Mouse (Mus musculus): ENCODE measurements around the gene Dhrs1. TPM values are rescaled to one million over a fixed set of nuclear protein-coding genes. Genes with fewer than 3 reads are reported as not detected.

The Dhrs1 gene
- polyA plus RNA-seq, 1 experiment from 2014 or later: 81.9 TPM

GRCm38 (mm10) chr14:55782361-55782960 lies 37.0 kb upstream of the Dhrs1 start:
- Histone ChIP-seq H3K36me3 (ENCODE audit: control insufficient read depth, insufficient read depth) (no peaks in the 10 kb centered on the region), H3K9ac (replicated peaks; ENCODE audit: low read depth, low read length) (no peak overlapping the region), H3K4me3 (replicated peaks; ENCODE audit: low read length) (no peak overlapping the region), H3K4me2 (ENCODE audit: low read length) (no peak overlapping the region), H3K4me1 (replicated peaks; ENCODE audit: control insufficient read depth, insufficient read depth, low read length) (peaks cover 8% of the 10 kb centered on the region), H3K9me3 (ENCODE audit: control insufficient read depth, low read length) (no peaks in the 10 kb centered on the region), H3K27ac (ENCODE audit: low read length) (no peak overlapping the region), H3K27me3 (replicated peaks; ENCODE audit: control insufficient read depth, insufficient read depth, low read length) (peaks cover 56% of the 10 kb centered on the region)
- no peak for ATAC-seq
- WGBS: 57% methylated on average over 9 of the region's 9 CpGs

- Histone ChIP-seq H3K4me1 (replicated peaks; ENCODE audit: control insufficient read depth, insufficient read depth, low read length) (peaks cover 8% of the 10 kb centered on the region), H3K4me2 (ENCODE audit: low read length) (peak overlapping the region; percentile 4; the same call in 1 of the 2 replicates), H3K9me3 (ENCODE audit: control insufficient read depth, low read length) (no peaks in the 10 kb centered on the region), H3K27me3 (replicated peaks; ENCODE audit: control insufficient read depth, insufficient read depth, low read length) (peaks cover 44% of the 10 kb centered on the region), H3K36me3 (ENCODE audit: control insufficient read depth, insufficient read depth) (no peaks in the 10 kb centered on the region), H3K9ac (replicated peaks; ENCODE audit: low read depth, low read length) (no peak overlapping the region), H3K4me3 (replicated peaks; ENCODE audit: low read length) (no peak overlapping the region; the same call in 1 of the 2 replicates), H3K27ac (ENCODE audit: low read length) (no peak overlapping the region)
- peak; percentile 79 for ATAC-seq
- WGBS: 12% methylated on average over 14 of the region's 14 CpGs
Measured at GRCm38 (mm10) chr14:55781310-55781709, 35.8 kb upstream of the Dhrs1 start.

GRCm38 (mm10) chr14:55780736-55781135 lies 35.2 kb upstream of the Dhrs1 start:
- H3K36me3 ChIP-seq (ENCODE audit: control insufficient read depth, insufficient read depth): no peaks in the 10 kb centered on the region
- no peak overlapping the region for H3K9ac ChIP-seq (replicated peaks; ENCODE audit: low read depth, low read length)
- H3K4me3 ChIP-seq (replicated peaks; ENCODE audit: low read length): no peak overlapping the region
- peaks cover 8% of the 10 kb centered on the region for H3K4me1 ChIP-seq (replicated peaks; ENCODE audit: control insufficient read depth, insufficient read depth, low read length)
- no peaks in the 10 kb centered on the region for H3K9me3 ChIP-seq (ENCODE audit: control insufficient read depth, low read length)
- H3K27ac ChIP-seq (ENCODE audit: low read length): no peak overlapping the region
- H3K4me2 ChIP-seq (ENCODE audit: low read length): no peak overlapping the region
- peaks cover 38% of the 10 kb centered on the region for H3K27me3 ChIP-seq (replicated peaks; ENCODE audit: control insufficient read depth, insufficient read depth, low read length)
- ATAC-seq: 0 out of 2 replicates have a peak, but pooled peaks have one; percentile 17
- WGBS: 82% methylated on average over 11 of the region's 11 CpGs

GRCm38 (mm10) chr14:55779656-55780055 lies 34.2 kb upstream of the Dhrs1 start:
- no peak for ATAC-seq
- Histone ChIP-seq H3K4me3 (replicated peaks; ENCODE audit: low read length) (no peak overlapping the region), H3K27ac (ENCODE audit: low read length) (no peak overlapping the region), H3K9ac (replicated peaks; ENCODE audit: low read depth, low read length) (no peak overlapping the region), H3K36me3 (ENCODE audit: control insufficient read depth, insufficient read depth) (no peaks in the 10 kb centered on the region), H3K9me3 (ENCODE audit: control insufficient read depth, low read length) (no peaks in the 10 kb centered on the region), H3K4me2 (ENCODE audit: low read length) (no peak overlapping the region), H3K4me1 (replicated peaks; ENCODE audit: control insufficient read depth, insufficient read depth, low read length) (peaks cover 8% of the 10 kb centered on the region), H3K27me3 (replicated peaks; ENCODE audit: control insufficient read depth, insufficient read depth, low read length) (peaks cover 30% of the 10 kb centered on the region)
- 69% methylated on average over 16 of the region's 16 CpGs for WGBS

- no peak overlapping the region for H3K4me3 ChIP-seq (replicated peaks; ENCODE audit: low read length)
- H3K36me3 ChIP-seq (ENCODE audit: control insufficient read depth, insufficient read depth): no peaks in the 10 kb centered on the region
- ATAC-seq: no peak
- peaks cover 23% of the 10 kb centered on the region for H3K27me3 ChIP-seq (replicated peaks; ENCODE audit: control insufficient read depth, insufficient read depth, low read length)
- H3K4me1 ChIP-seq (replicated peaks; ENCODE audit: control insufficient read depth, insufficient read depth, low read length): peaks cover 5% of the 10 kb centered on the region
- H3K9ac ChIP-seq (replicated peaks; ENCODE audit: low read depth, low read length): no peak overlapping the region
- H3K4me2 ChIP-seq (ENCODE audit: low read length): no peak overlapping the region
- no peaks in the 10 kb centered on the region for H3K9me3 ChIP-seq (ENCODE audit: control insufficient read depth, low read length)
- WGBS: 93% methylated on average over 15 of the region's 15 CpGs
- H3K27ac ChIP-seq (ENCODE audit: low read length): no peak overlapping the region
Measured at GRCm38 (mm10) chr14:55778686-55779085, 33.2 kb upstream of the Dhrs1 start.

- no peak overlapping the region for H3K4me2 ChIP-seq (ENCODE audit: low read length)
- no peaks in the 10 kb centered on the region for H3K9me3 ChIP-seq (ENCODE audit: control insufficient read depth, low read length)
- H3K36me3 ChIP-seq (ENCODE audit: control insufficient read depth, insufficient read depth): no peaks in the 10 kb centered on the region
- WGBS: 91% methylated on average over 11 of the region's 11 CpGs
- H3K4me1 ChIP-seq (replicated peaks; ENCODE audit: control insufficient read depth, insufficient read depth, low read length): no peaks in the 10 kb centered on the region
- ATAC-seq: no peak
- H3K27ac ChIP-seq (ENCODE audit: low read length): no peak overlapping the region
- H3K9ac ChIP-seq (replicated peaks; ENCODE audit: low read depth, low read length): no peak overlapping the region
- no peak overlapping the region for H3K4me3 ChIP-seq (replicated peaks; ENCODE audit: low read length)
- peaks cover 15% of the 10 kb centered on the region for H3K27me3 ChIP-seq (replicated peaks; ENCODE audit: control insufficient read depth, insufficient read depth, low read length)
Measured at GRCm38 (mm10) chr14:55777806-55778205, 32.3 kb upstream of the Dhrs1 start.

GRCm38 (mm10) chr14:55777176-55777575 lies 31.7 kb upstream of the Dhrs1 start:
- ATAC-seq: no peak
- no peak overlapping the region for H3K4me2 ChIP-seq (ENCODE audit: low read length)
- no peaks in the 10 kb centered on the region for H3K4me1 ChIP-seq (replicated peaks; ENCODE audit: control insufficient read depth, insufficient read depth, low read length)
- WGBS: 73% methylated on average over 3 of the region's 3 CpGs
- no peaks in the 10 kb centered on the region for H3K9me3 ChIP-seq (ENCODE audit: control insufficient read depth, low read length)
- H3K4me3 ChIP-seq (replicated peaks; ENCODE audit: low read length): no peak overlapping the region
- H3K27me3 ChIP-seq (replicated peaks; ENCODE audit: control insufficient read depth, insufficient read depth, low read length): peaks cover 9% of the 10 kb centered on the region
- no peak overlapping the region for H3K9ac ChIP-seq (replicated peaks; ENCODE audit: low read depth, low read length)
- no peaks in the 10 kb centered on the region for H3K36me3 ChIP-seq (ENCODE audit: control insufficient read depth, insufficient read depth)
- no peak overlapping the region for H3K27ac ChIP-seq (ENCODE audit: low read length)

- H3K27ac ChIP-seq (ENCODE audit: low read length): no peak overlapping the region
- no peak overlapping the region for H3K4me3 ChIP-seq (replicated peaks; ENCODE audit: low read length)
- ATAC-seq: no peak
- H3K4me2 ChIP-seq (ENCODE audit: low read length): no peak overlapping the region
- H3K27me3 ChIP-seq (replicated peaks; ENCODE audit: control insufficient read depth, insufficient read depth, low read length): peaks cover 6% of the 10 kb centered on the region
- no peak overlapping the region for H3K9ac ChIP-seq (replicated peaks; ENCODE audit: low read depth, low read length)
- H3K9me3 ChIP-seq (ENCODE audit: control insufficient read depth, low read length): no peaks in the 10 kb centered on the region
- 84% methylated on average over 7 of the region's 7 CpGs for WGBS
- H3K4me1 ChIP-seq (replicated peaks; ENCODE audit: control insufficient read depth, insufficient read depth, low read length): no peaks in the 10 kb centered on the region
- H3K36me3 ChIP-seq (ENCODE audit: control insufficient read depth, insufficient read depth): no peaks in the 10 kb centered on the region
Measured at GRCm38 (mm10) chr14:55776711-55777110, 31.2 kb upstream of the Dhrs1 start.

- no peak overlapping the region for H3K4me2 ChIP-seq (ENCODE audit: low read length)
- H3K9ac ChIP-seq (replicated peaks; ENCODE audit: low read depth, low read length): no peak overlapping the region
- H3K9me3 ChIP-seq (ENCODE audit: control insufficient read depth, low read length): no peaks in the 10 kb centered on the region
- no peak for ATAC-seq
- peaks cover 27% of the 10 kb centered on the region for H3K27me3 ChIP-seq (replicated peaks; ENCODE audit: control insufficient read depth, insufficient read depth, low read length)
- no peak overlapping the region for H3K27ac ChIP-seq (ENCODE audit: low read length)
- WGBS: 79% methylated on average over 16 of the region's 16 CpGs
- H3K4me3 ChIP-seq (replicated peaks; ENCODE audit: low read length): no peak overlapping the region
- H3K36me3 ChIP-seq (ENCODE audit: control insufficient read depth, insufficient read depth): no peaks in the 10 kb centered on the region
- H3K4me1 ChIP-seq (replicated peaks; ENCODE audit: control insufficient read depth, insufficient read depth, low read length): peaks cover 6% of the 10 kb centered on the region; the same call in 1 of the 2 replicates
Measured at GRCm38 (mm10) chr14:55769087-55769703, 23.7 kb upstream of the Dhrs1 start.
